Mouse (Mus musculus) midbrain, embryonic 15.5 days (tissue): ENCODE results near the gene Cyp2c67. TPM values are rescaled to one million over a fixed set of nuclear protein-coding genes. Genes with fewer than 3 reads are reported as not detected.
"Not testable (repeated sequence)": the region's sequence is repeated elsewhere in the genome, so short reads cannot be mapped to it uniquely, and the experiment has no call there.

ENCODE experiments used
- ATAC-seq: fragments of 200-750 bp; cut with Nextera tagmentation; replicated peaks from 2 replicates; pipeline ENCODE4 v1.8.0; 2017; ENCODE audit warnings: moderate TSS enrichment
- H3K27ac ChIP-seq: fragments of 300-500 bp; sonication (generic); 2 replicates; pipeline ENCODE4 v1.5.1; 2015; ENCODE audit warnings: mild to moderate bottlenecking, inconsistent platforms
- H3K27me3 ChIP-seq: fragments of 300-500 bp; sonication (generic); replicated peaks from 2 replicates; pipeline ENCODE4 v1.6.1; 2015; ENCODE audit warnings: inconsistent platforms
- H3K36me3 ChIP-seq: fragments of 300-500 bp; sonication (generic); replicated peaks from 2 replicates; pipeline ENCODE4 v1.6.1; 2015; ENCODE audit warnings: inconsistent platforms
- H3K4me1 ChIP-seq: fragments of 300-500 bp; sonication (generic); 2 replicates; pipeline ENCODE4 v1.6.1; 2015; ENCODE audit warnings: inconsistent platforms
- H3K4me2 ChIP-seq: fragments of 300-500 bp; sonication (generic); 2 replicates; pipeline ENCODE4 v1.6.1; 2015; ENCODE audit warnings: inconsistent platforms, mild to moderate bottlenecking, moderate library complexity
- H3K4me3 ChIP-seq: fragments of 300-500 bp; sonication (generic); 2 replicates; pipeline ENCODE4 v1.5.1; 2015; ENCODE audit warnings: mild to moderate bottlenecking, inconsistent platforms
- H3K9ac ChIP-seq: fragments of 300-500 bp; sonication (generic); 2 replicates; pipeline ENCODE4 v1.6.1; 2015; ENCODE audit warnings: mild to moderate bottlenecking, inconsistent platforms
- H3K9me3 ChIP-seq: fragments of 300-500 bp; sonication (generic); 2 replicates; pipeline ENCODE4 v1.6.1; 2016; ENCODE audit warnings: inconsistent platforms
- WGBS: fragments of 180-500 bp; shearing (Covaris S2); methylation state at CpG from one replicate; pipeline ENCODE4 v1.1.7; 2015; ENCODE audit warnings: mixed read lengths; 5-methylcytosine and 5-hydroxymethylcytosine counted together
- polyA plus RNA-seq: library from polyadenylated mRNA; unstranded; fragments of >200 nt; fragmentation: Nextera tagmentation; extraction: Ambion mirVana; gene quantifications from 2 replicates; pipeline ENCODE4 v1.2.1, GENCODE M21; 2015

The Cyp2c67 gene
- polyA plus RNA-seq, result not detected in 2 replicates

- no peak for ATAC-seq
- Histone ChIP-seq H3K4me3 (no peak within 1 kb of the TSS), H3K27me3 (no peaks in the 10 kb centered on the region), H3K4me2 (no peak within 1 kb of the TSS), H3K27ac (no peak within 1 kb of the TSS), H3K9ac (no peak within 1 kb of the TSS), H3K9me3 (no peaks in the 10 kb centered on the region), H3K36me3 (no peaks in the 10 kb centered on the region), H3K4me1 (no peaks in the 10 kb centered on the region)
- 98% methylated on average over 1 of the region's 1 CpGs for WGBS
Measured at GRCm38 (mm10) chr19:39648938-39649337, at the start of gene Cyp2c67. Gene Cyp2c67 (minus strand): TSS chr19:39649051.

GRCm38 (mm10) chr19:39665650-39666049, 16.8 kb upstream of the Cyp2c67 start:
- not testable (repeated sequence) for H3K9ac ChIP-seq, ATAC-seq, H3K4me2 ChIP-seq, H3K9me3 ChIP-seq, H3K4me3 ChIP-seq, H3K4me1 ChIP-seq, H3K27me3 ChIP-seq, H3K36me3 ChIP-seq, H3K27ac ChIP-seq

- H3K27ac ChIP-seq, result no peak overlapping the region
- no peaks in the 10 kb centered on the region for H3K36me3 ChIP-seq
- no peaks in the 10 kb centered on the region for H3K4me1 ChIP-seq
- no peak overlapping the region for H3K9ac ChIP-seq
- 42% methylated on average over 1 of the region's 1 CpGs for WGBS
- no peak overlapping the region for H3K4me2 ChIP-seq
- no peaks in the 10 kb centered on the region for H3K9me3 ChIP-seq
- H3K27me3 ChIP-seq, result no peaks in the 10 kb centered on the region
- no peak for ATAC-seq
- no peak overlapping the region for H3K4me3 ChIP-seq
Measured at GRCm38 (mm10) chr19:39652381-39652780, 3.5 kb upstream of the Cyp2c67 start.

- 92% methylated on average over 9 of the region's 9 CpGs for WGBS
- Histone ChIP-seq H3K27me3 (no peaks in the 10 kb centered on the region), H3K4me2 (no peak overlapping the region), H3K4me3 (no peak overlapping the region), H3K4me1 (no peaks in the 10 kb centered on the region), H3K9me3 (no peaks in the 10 kb centered on the region), H3K27ac (no peak overlapping the region), H3K36me3 (no peaks in the 10 kb centered on the region), H3K9ac (no peak overlapping the region)
- ATAC-seq, result no peak
Measured at GRCm38 (mm10) chr19:39647519-39647918, 1.3 kb downstream of the Cyp2c67 start.

- not testable (repeated sequence) for H3K9me3 ChIP-seq, ATAC-seq, H3K4me2 ChIP-seq, H3K9ac ChIP-seq, H3K27ac ChIP-seq, H3K4me1 ChIP-seq, H3K36me3 ChIP-seq, H3K4me3 ChIP-seq, H3K27me3 ChIP-seq
- WGBS, result 85% methylated on average over 7 of the region's 7 CpGs
Measured at GRCm38 (mm10) chr19:39644551-39644950, 4.3 kb downstream of the Cyp2c67 start.

Other genes starting within 250 kb of the Cyp2c67 start
- not detected in 2 replicates for gene Cyp2c38, start 186.0 kb downstream of the Cyp2c67 start, polyA plus RNA-seq
- not detected in 2 replicates for gene Cyp2c39, start 138.2 kb downstream of the Cyp2c67 start, polyA plus RNA-seq
- 0.19 TPM in 1 of 2 replicates, not detected in the other for gene Cyp2c68, start 92.0 kb upstream of the Cyp2c67 start, polyA plus RNA-seq
- gene Cyp2c40, start 163.8 kb upstream of the Cyp2c67 start, polyA plus RNA-seq, result not detected in 2 replicates
- gene Cyp2c69, start 237.7 kb upstream of the Cyp2c67 start, polyA plus RNA-seq, result not detected in 2 replicates